Mouse (Mus musculus) ES-Bruce4 (cell line): ENCODE data around the gene Brpf3.

ENCODE experiments used
- CTCF ChIP-seq: IDR thresholded peaks from one replicate; pipeline ENCODE4 v1.8.1; 2011; ENCODE audit warnings: low read depth, low read length
- POLR2A ChIP-seq: IDR thresholded peaks from one replicate; pipeline ENCODE4 v1.8.1; 2011; ENCODE audit warnings: low read length; ENCODE audit not compliant: insufficient read depth

DNA sequence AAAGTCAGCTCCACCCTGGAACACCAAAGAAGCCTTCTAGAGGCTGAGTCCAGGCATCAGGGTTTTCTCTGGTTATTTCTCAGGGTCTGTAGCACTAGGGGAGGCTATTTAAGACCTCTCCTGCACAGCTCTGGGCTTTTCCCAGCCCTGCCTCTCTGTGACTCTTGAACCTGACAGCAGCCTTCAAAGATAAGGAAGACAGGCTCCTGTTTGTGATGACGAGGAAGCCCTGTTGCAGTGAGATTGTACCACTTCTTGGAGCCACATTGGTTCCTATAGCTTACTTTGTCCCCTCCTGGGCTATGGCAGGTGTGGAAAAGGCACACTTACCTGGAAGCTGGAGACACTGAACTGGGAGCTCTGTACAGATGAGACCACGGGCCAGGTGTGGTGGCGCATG, 32.0 kb downstream of the Brpf3 start:
- no peak for TF ChIP-seq POLR2A
- no peak for TF ChIP-seq CTCF
